Mouse (Mus musculus) ES-Bruce4 (cell line): ENCODE data around the gene Pdxp.

Experiments used
- CTCF ChIP-seq: IDR thresholded peaks from one replicate; pipeline ENCODE4 v1.8.1; 2011; ENCODE audit warnings: low read depth, low read length
- POLR2A ChIP-seq: IDR thresholded peaks from one replicate; pipeline ENCODE4 v1.8.1; 2011; ENCODE audit warnings: low read length; ENCODE audit not compliant: insufficient read depth

DNA sequence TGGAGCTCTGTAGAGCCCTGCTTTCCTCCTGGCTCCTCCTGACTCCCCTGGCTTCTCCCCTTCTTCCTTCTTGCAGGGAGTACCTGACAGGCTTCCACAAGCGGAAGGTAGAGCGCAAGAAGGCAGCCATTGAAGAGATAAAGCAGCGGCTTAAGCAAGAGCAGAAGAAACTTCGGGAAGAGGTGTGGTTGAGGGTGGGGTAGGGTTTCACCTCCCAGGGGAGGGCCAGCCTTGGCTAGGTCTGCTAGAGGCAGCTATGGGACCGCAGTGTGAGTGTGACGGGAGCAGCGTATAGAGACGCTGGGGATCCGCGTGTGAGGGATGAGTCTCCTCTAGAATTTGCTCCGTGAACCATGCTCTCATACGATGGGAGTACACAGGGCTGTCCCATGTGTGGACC lies 22.7 kb downstream of the Pdxp start:
- TF ChIP-seq POLR2A (no peak), CTCF (no peak)
